12 mouse cellular contexts compared by ENCODE assay signal in the genomic region with DNA sequence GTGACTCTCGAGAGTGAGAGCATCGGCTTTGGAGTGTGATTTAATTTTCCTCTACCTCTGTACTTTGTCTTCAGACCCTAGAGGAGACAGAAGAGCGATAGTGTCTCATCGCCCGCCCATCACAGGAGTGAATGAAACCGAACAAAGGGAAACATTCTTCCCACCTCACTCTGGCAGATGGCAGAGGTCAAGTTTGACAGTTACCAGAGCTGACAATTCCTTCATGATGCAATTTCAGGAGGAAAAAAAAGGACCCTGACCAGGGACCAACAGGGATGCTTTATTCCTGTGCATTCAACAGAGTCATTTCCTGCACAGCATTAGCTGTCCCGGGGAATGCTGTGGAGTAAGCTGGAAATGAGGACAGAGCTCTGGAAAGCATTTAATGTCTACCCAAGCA.
DNase-seq lines count a peak whose midpoint lies in the region; ATAC-seq lines count a peak whose summit lies in the region.
"Had no signal": no experiment of that assay in that cellular context is flagged by ENCODE, and none has a peak within 500 bp of the region (broad histone marks: within the 10 kb centered on the region; RNA-seq: fewer than 3 reads in every experiment).

No protein-coding gene starts in this region.

- peaks cover 8% of the 10 kb centered on the region; the same call in 1 of the 2 replicates for H3K4me1 ChIP-seq in heart, embryonic 11.5 days (ENCODE audit: control insufficient read depth, insufficient read depth, low read length)
- 0 out of 2 replicates have a peak, but pooled peaks cover 3% of the 10 kb centered on the region for H3K4me1 ChIP-seq in neural tube, embryonic 15.5 days
- 0 out of 2 replicates have a peak, but pooled peaks cover 3% of the 10 kb centered on the region for H3K4me1 ChIP-seq in limb, embryonic 11.5 days (ENCODE audit: control insufficient read depth, insufficient read depth, low read length)

- peak overlapping the region; percentile 50 for H3K27ac ChIP-seq in heart, embryonic 11.5 days (ENCODE audit: low read depth, low read length)
- H3K27ac ChIP-seq in neural tube, embryonic 15.5 days (replicated peaks), result no peak overlapping the region
- H3K27ac ChIP-seq in limb, embryonic 11.5 days (replicated peaks; ENCODE audit: low read depth, low read length), result peak overlapping the region; percentile 42; the same call in 1 of the 2 replicates
- H3K27ac ChIP-seq: forebrain, embryonic 12.5 days; neural tube, embryonic 12.5 days had no signal

- H3K9me3 ChIP-seq in heart, embryonic 11.5 days (replicated peaks; ENCODE audit: control insufficient read depth, low read length), result no peaks in the 10 kb centered on the region
- H3K9me3 ChIP-seq in neural tube, embryonic 15.5 days (replicated peaks), result no peaks in the 10 kb centered on the region
- H3K9me3 ChIP-seq in limb, embryonic 11.5 days (ENCODE audit: control insufficient read depth, low read length), result no peaks in the 10 kb centered on the region
- H3K9me3 ChIP-seq: neural tube, embryonic 12.5 days had no signal

- no peak overlapping the region for H3K9ac ChIP-seq in heart, embryonic 11.5 days (ENCODE audit: low read depth, low read length)
- no peak overlapping the region for H3K9ac ChIP-seq in neural tube, embryonic 15.5 days (replicated peaks)
- no peak overlapping the region for H3K9ac ChIP-seq in limb, embryonic 11.5 days (ENCODE audit: low read length)
- H3K9ac ChIP-seq: forebrain, embryonic 12.5 days; neural tube, embryonic 12.5 days had no signal

- 17% methylated on average over 7 of the region's 7 CpGs for WGBS in heart, embryonic 11.5 days (ENCODE audit: insufficient replicate concordance)
- 33% methylated on average over 7 of the region's 7 CpGs for WGBS in neural tube, embryonic 15.5 days
- WGBS in limb, embryonic 11.5 days, result 43% methylated on average over 7 of the region's 7 CpGs

- H3K36me3 ChIP-seq in heart, embryonic 11.5 days (ENCODE audit: control insufficient read depth, insufficient read depth, low read length), result no peaks in the 10 kb centered on the region
- no peaks in the 10 kb centered on the region for H3K36me3 ChIP-seq in neural tube, embryonic 15.5 days
- no peaks in the 10 kb centered on the region for H3K36me3 ChIP-seq in limb, embryonic 11.5 days (ENCODE audit: control insufficient read depth, insufficient read depth, low read length)
- H3K36me3 ChIP-seq: forebrain, embryonic 12.5 days; neural tube, embryonic 12.5 days had no signal

- no peak for DNase-seq in heart, adult 9 months (ENCODE audit: low spot score in 2 of 2)
- DNase-seq in neural tube, embryonic 10.5 days (ENCODE audit: extremely low spot score, low spot score), result peak; percentile 44
- peak; percentile 34 for DNase-seq in limb, embryonic 11.5 days (ENCODE audit: low spot score)
- no peak for DNase-seq in frontal cortex, postnatal 25 days (ENCODE audit: low spot score in 2 of 2)
- no peak for DNase-seq in urinary bladder, postnatal 10 days (ENCODE audit: low spot score)
- no peak for DNase-seq in right cerebral cortex, adult 2 months (ENCODE audit: low spot score in 2 of 2)
- DNase-seq: kidney, adult 18-20 months had no signal

- H3K4me2 ChIP-seq in heart, embryonic 11.5 days, result peak overlapping the region; percentile 27
- H3K4me2 ChIP-seq in neural tube, embryonic 15.5 days, result no peak overlapping the region
- no peak overlapping the region for H3K4me2 ChIP-seq in limb, embryonic 11.5 days (ENCODE audit: low read depth, severe bottlenecking)
- H3K4me2 ChIP-seq: forebrain, embryonic 12.5 days; neural tube, embryonic 12.5 days had no signal

- no peaks in the 10 kb centered on the region for H3K27me3 ChIP-seq in heart, embryonic 11.5 days (ENCODE audit: control insufficient read depth, insufficient read depth, low read length)
- no peaks in the 10 kb centered on the region for H3K27me3 ChIP-seq in neural tube, embryonic 15.5 days (replicated peaks)
- no peaks in the 10 kb centered on the region for H3K27me3 ChIP-seq in limb, embryonic 11.5 days (ENCODE audit: control insufficient read depth, insufficient read depth, low read length)
- H3K27me3 ChIP-seq: forebrain, embryonic 12.5 days; neural tube, embryonic 12.5 days had no signal

- no peak overlapping the region for H3K4me3 ChIP-seq in heart, embryonic 11.5 days (ENCODE audit: low read depth, low read length)
- H3K4me3 ChIP-seq in neural tube, embryonic 15.5 days (replicated peaks), result no peak overlapping the region
- H3K4me3 ChIP-seq in limb, embryonic 11.5 days (ENCODE audit: low read depth, low read length), result no peak overlapping the region
- H3K4me3 ChIP-seq: forebrain, embryonic 12.5 days; neural tube, embryonic 12.5 days had no signal

- 0 out of 2 replicates have a peak, but pooled peaks have one; percentile 22 for ATAC-seq in heart, embryonic 11.5 days (replicated peaks; ENCODE audit: insufficient number of reproducible peaks, low FRiP score, low TSS enrichment)
- ATAC-seq in neural tube, embryonic 15.5 days (ENCODE audit: low FRiP score), result no peak
- ATAC-seq in limb, embryonic 11.5 days (ENCODE audit: insufficient number of reproducible peaks, low FRiP score, low TSS enrichment, low read depth), result no peak
- ATAC-seq: lung, postnatal 0 days had no signal

Comparison
In these comparisons a context has a peak if more than half of its experiments do, and no peak if none do; other contexts are left out.
1. DNase-seq: peak in neural tube, embryonic 10.5 days (single experiment) and limb, embryonic 11.5 days (single experiment); none in heart, adult 9 months (0 of 2), frontal cortex, postnatal 25 days (0 of 2), urinary bladder, postnatal 10 days (single experiment) and right cerebral cortex, adult 2 months (0 of 2).